Mouse (Mus musculus) thymus, adult 2 months (tissue): ENCODE results near the gene Camk2b.

Experiments
- CTCF ChIP-seq: fragments of 200-500 bp; IDR thresholded peaks from 2 replicates; pipeline ENCODE4 v1.5.1; 2012; ENCODE audit warnings: mild to moderate bottlenecking, control low read depth, low read length, moderate library complexity, borderline replicate concordance; ENCODE audit not compliant: control insufficient read depth, poor library complexity, insufficient read depth; ENCODE audit errors: extremely low read depth
- POLR2A ChIP-seq: fragments of 200-500 bp; IDR thresholded peaks from 2 replicates; pipeline ENCODE4 v1.6.1; 2012; ENCODE audit warnings: mild to moderate bottlenecking, low read length, control low read depth, moderate library complexity; ENCODE audit not compliant: control insufficient read depth, poor library complexity, insufficient read depth; ENCODE audit errors: extremely low read depth

DNA sequence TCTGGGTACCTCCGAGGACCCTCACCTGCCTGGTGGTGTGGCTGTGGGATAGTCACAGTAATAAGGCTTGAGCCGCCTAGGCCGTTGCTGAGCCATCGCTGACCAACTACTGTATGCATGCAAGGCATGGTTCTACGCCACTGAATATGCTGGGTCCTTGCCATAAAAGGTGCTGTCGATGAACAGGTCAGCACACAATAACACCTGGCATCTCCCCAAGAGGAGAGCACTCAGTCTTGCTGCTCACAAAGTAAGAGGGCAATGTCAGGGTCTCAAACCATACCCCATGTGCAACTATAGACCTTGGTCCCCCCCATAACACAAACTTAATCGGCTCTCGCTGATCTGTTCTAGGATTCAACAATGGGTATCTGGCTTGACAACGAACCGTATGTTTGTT, 7.0 kb downstream of the Camk2b start:
- TF ChIP-seq CTCF (no peak), POLR2A (no peak)
